Mouse (Mus musculus): ENCODE data around the gene Prss43. TPM values are rescaled to one million over a fixed set of nuclear protein-coding genes. Genes with fewer than 3 reads are reported as not detected.

The Prss43 gene
- total and polyA plus RNA-seq, 2 experiments from 2014 or later = 0.31 TPM; not detected in 1

DNA sequence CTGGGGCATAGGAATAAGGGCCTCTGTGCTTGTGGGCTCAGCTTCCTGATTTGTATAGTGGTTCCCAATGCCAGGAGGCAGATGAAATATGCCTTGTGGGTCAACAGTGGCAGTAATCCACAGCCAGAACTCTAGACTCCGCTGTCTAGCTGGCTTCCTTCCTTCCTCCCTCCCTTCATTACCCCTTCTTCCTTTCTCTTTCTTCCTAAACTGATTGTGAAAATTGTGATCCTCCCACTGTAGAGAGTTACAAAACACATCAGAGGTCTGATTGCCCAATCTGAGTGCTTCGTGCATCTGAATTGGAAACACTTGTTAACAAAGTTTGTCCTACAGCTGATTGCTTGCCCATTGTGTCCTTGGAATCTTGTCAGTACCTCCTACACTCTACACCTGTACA is 14.9 kb downstream of the Prss43 start:
- H3K9me3 ChIP-seq (ENCODE audit: low read length) = no peaks in the 10 kb centered on the region
- H3K4me2 ChIP-seq (ENCODE audit: low read depth, low read length, poor library complexity, severe bottlenecking) = no peak overlapping the region
- no peaks in the 10 kb centered on the region for H3K4me1 ChIP-seq (ENCODE audit: insufficient read depth, low read length)
- no peaks in the 10 kb centered on the region for H3K36me3 ChIP-seq (ENCODE audit: insufficient read depth, low read length)
- no peak overlapping the region for H3K27ac ChIP-seq (ENCODE audit: low read depth, low read length)
- no peak overlapping the region for H3K4me3 ChIP-seq (ENCODE audit: low read depth, low read length)
- H3K27me3 ChIP-seq (ENCODE audit: insufficient read depth, low read length) = no peaks in the 10 kb centered on the region
- TF ChIP-seq CTCF (IDR thresholded peaks at IDR 0.05) = no peak
- no peak for ATAC-seq (ENCODE audit: low FRiP score)
- 86% methylated on average over 2 of the region's 2 CpGs for WGBS
- H3K9ac ChIP-seq (replicated peaks; ENCODE audit: low read length, poor library complexity, severe bottlenecking) = no peak overlapping the region
- no peak for DNase-seq (ENCODE audit: low spot score)

DNA sequence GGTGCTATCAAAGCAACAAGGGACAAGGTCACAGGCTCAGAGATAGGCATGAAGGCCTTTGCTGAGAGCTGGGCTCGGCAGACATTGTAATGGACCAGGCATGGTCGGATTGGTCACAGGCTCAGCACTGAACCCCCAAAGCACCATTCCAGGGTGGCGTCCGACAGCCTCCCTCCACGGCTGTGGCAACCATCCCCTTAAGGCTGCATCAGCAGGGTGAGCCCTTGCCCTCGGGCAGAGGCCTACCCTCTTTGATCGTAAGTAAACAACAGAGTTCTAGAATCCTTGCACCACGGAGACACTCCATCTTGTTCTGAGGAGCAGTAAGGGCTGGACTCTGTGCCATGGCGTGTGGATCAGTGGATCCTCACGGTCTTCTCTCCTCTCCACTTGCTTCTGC is 17.7 kb downstream of the Prss43 start, which contains the start of gene Prss46:
TSS of gene Prss46 (plus strand) at position 301 of the 400 bp plus-strand sequence.
- DNase-seq (ENCODE audit: low spot score) (no peak), ATAC-seq (ENCODE audit: low FRiP score) (no peak)

GRCm38 (mm10) chr9:110849162-110849561 is 22.7 kb downstream of the Prss43 start:
- Histone ChIP-seq H3K27me3 (ENCODE audit: insufficient read depth, low read length) (no peaks in the 10 kb centered on the region), H3K4me1 (ENCODE audit: insufficient read depth, low read length) (no peaks in the 10 kb centered on the region), H3K4me3 (ENCODE audit: low read depth, low read length) (no peak overlapping the region), H3K27ac (ENCODE audit: low read depth, low read length) (no peak overlapping the region), H3K36me3 (ENCODE audit: insufficient read depth, low read length) (no peaks in the 10 kb centered on the region), H3K9me3 (ENCODE audit: low read length) (no peaks in the 10 kb centered on the region), H3K4me2 (ENCODE audit: low read depth, low read length, poor library complexity, severe bottlenecking) (no peak overlapping the region), H3K9ac (replicated peaks; ENCODE audit: low read length, poor library complexity, severe bottlenecking) (no peak overlapping the region)
- DNase-seq (ENCODE audit: low spot score) (no peak), ATAC-seq (ENCODE audit: low FRiP score) (no peak)
- WGBS = 79% methylated on average over 7 of the region's 7 CpGs
- no peak for TF ChIP-seq CTCF (IDR thresholded peaks at IDR 0.05)

More for the DNA sequence above, 17.7 kb downstream of the Prss43 start, which contains the start of gene Prss46:
- no peaks in the 10 kb centered on the region for H3K9me3 ChIP-seq (ENCODE audit: low read length)
- WGBS = 89% methylated on average over 10 of the region's 10 CpGs
- no peak for TF ChIP-seq CTCF (IDR thresholded peaks at IDR 0.05)
- no peak within 1 kb of the TSS for H3K27ac ChIP-seq (ENCODE audit: low read depth, low read length)
- H3K4me2 ChIP-seq (ENCODE audit: low read depth, low read length, poor library complexity, severe bottlenecking) = no peak within 1 kb of the TSS
- no peaks in the 10 kb centered on the region for H3K27me3 ChIP-seq (ENCODE audit: insufficient read depth, low read length)
- H3K36me3 ChIP-seq (ENCODE audit: insufficient read depth, low read length) = no peaks in the 10 kb centered on the region
- H3K4me1 ChIP-seq (ENCODE audit: insufficient read depth, low read length) = no peaks in the 10 kb centered on the region
- H3K9ac ChIP-seq (replicated peaks; ENCODE audit: low read length, poor library complexity, severe bottlenecking) = no peak within 1 kb of the TSS
- no peak within 1 kb of the TSS for H3K4me3 ChIP-seq (ENCODE audit: low read depth, low read length)

- H3K4me1 ChIP-seq (ENCODE audit: insufficient read depth, low read length) = 0 out of 2 replicates have a peak, but pooled peaks cover 5% of the 10 kb centered on the region
- ATAC-seq (ENCODE audit: low FRiP score) (no peak), DNase-seq (ENCODE audit: low spot score) (no peak)
- no peak overlapping the region for H3K4me2 ChIP-seq (ENCODE audit: low read depth, low read length, poor library complexity, severe bottlenecking)
- no peaks in the 10 kb centered on the region for H3K36me3 ChIP-seq (ENCODE audit: insufficient read depth, low read length)
- H3K27ac ChIP-seq (ENCODE audit: low read depth, low read length) = no peak overlapping the region
- H3K27me3 ChIP-seq (ENCODE audit: insufficient read depth, low read length) = peaks cover 17% of the 10 kb centered on the region
- no peaks in the 10 kb centered on the region for H3K9me3 ChIP-seq (ENCODE audit: low read length)
- no peak overlapping the region for H3K4me3 ChIP-seq (ENCODE audit: low read depth, low read length)
- no peak for TF ChIP-seq CTCF (IDR thresholded peaks at IDR 0.05)
- 71% methylated on average over 7 of the region's 7 CpGs for WGBS
- H3K9ac ChIP-seq (replicated peaks; ENCODE audit: low read length, poor library complexity, severe bottlenecking) = no peak overlapping the region
Measured at GRCm38 (mm10) chr9:110855903-110856302, 29.4 kb downstream of the Prss43 start.

GRCm38 (mm10) chr9:110856920-110857319 is 30.4 kb downstream of the Prss43 start:
- Histone ChIP-seq H3K36me3 (ENCODE audit: insufficient read depth, low read length) (no peaks in the 10 kb centered on the region), H3K4me2 (ENCODE audit: low read depth, low read length, poor library complexity, severe bottlenecking) (no peak overlapping the region), H3K4me3 (ENCODE audit: low read depth, low read length) (no peak overlapping the region), H3K4me1 (ENCODE audit: insufficient read depth, low read length) (0 out of 2 replicates have a peak, but pooled peaks cover 5% of the 10 kb centered on the region), H3K27ac (ENCODE audit: low read depth, low read length) (no peak overlapping the region), H3K9me3 (ENCODE audit: low read length) (no peaks in the 10 kb centered on the region), H3K27me3 (ENCODE audit: insufficient read depth, low read length) (peaks cover 17% of the 10 kb centered on the region), H3K9ac (replicated peaks; ENCODE audit: low read length, poor library complexity, severe bottlenecking) (no peak overlapping the region)
- DNase-seq (ENCODE audit: low spot score) (no peak), ATAC-seq (ENCODE audit: low FRiP score) (no peak)
- WGBS = 71% methylated on average over 4 of the region's 4 CpGs
- TF ChIP-seq CTCF (IDR thresholded peaks at IDR 0.05) = no peak

- ATAC-seq (ENCODE audit: low FRiP score) (no peak), DNase-seq (ENCODE audit: low spot score) (no peak)
- Histone ChIP-seq H3K9ac (replicated peaks; ENCODE audit: low read length, poor library complexity, severe bottlenecking) (no peak within 1 kb of the TSS), H3K9me3 (ENCODE audit: low read length) (no peaks in the 10 kb centered on the region), H3K4me1 (ENCODE audit: insufficient read depth, low read length) (0 out of 2 replicates have a peak, but pooled peaks cover 5% of the 10 kb centered on the region), H3K4me3 (ENCODE audit: low read depth, low read length) (peak within 1 kb of the TSS; percentile 24; the same call in 1 of the 2 replicates), H3K27me3 (ENCODE audit: insufficient read depth, low read length) (peaks cover 17% of the 10 kb centered on the region), H3K27ac (ENCODE audit: low read depth, low read length) (no peak within 1 kb of the TSS), H3K4me2 (ENCODE audit: low read depth, low read length, poor library complexity, severe bottlenecking) (peak within 1 kb of the TSS; percentile 45), H3K36me3 (ENCODE audit: insufficient read depth, low read length) (no peaks in the 10 kb centered on the region)
- 11% methylated on average over 38 of the region's 50 CpGs for WGBS
- peak; percentile 63 for TF ChIP-seq CTCF (IDR thresholded peaks at IDR 0.05)
Measured at GRCm38 (mm10) chr9:110857781-110858472, 31.4 kb downstream of the Prss43 start, which contains the start of gene Prss50. Gene Prss50, plus strand, starts transcription at chr9:110857967.
